9 mouse cellular contexts compared by ENCODE assay signal in genomic region chr5:104058021-104058420, GRCm38 (mm10). TPM values are rescaled to one million over a fixed set of nuclear protein-coding genes. Genes with fewer than 3 reads are reported as not detected.
DNase-seq lines count a peak whose midpoint lies in the region; ATAC-seq and TF ChIP-seq lines count a peak whose summit lies in the region.
"Had no signal": no experiment of that assay in that cellular context is flagged by ENCODE, and none has a peak within 500 bp of the region (broad histone marks: within the 10 kb centered on the region; RNA-seq: fewer than 3 reads in every experiment).

No protein-coding gene starts in this region.

- no peaks in the 10 kb centered on the region for H3K9me3 ChIP-seq in heart, postnatal 0 days (replicated peaks; ENCODE audit: control insufficient read depth, low read length)
- H3K9me3 ChIP-seq: liver, embryonic 15.5 days had no signal

- peaks cover 69% of the 10 kb centered on the region for H3K36me3 ChIP-seq in heart, postnatal 0 days (replicated peaks; ENCODE audit: control insufficient read depth, insufficient read depth, low read length)

- H3K9ac ChIP-seq in heart, postnatal 0 days (replicated peaks; ENCODE audit: low read depth, low read length), result no peak overlapping the region

- H3K4me2 ChIP-seq in heart, postnatal 0 days (ENCODE audit: low read depth, low read length), result no peak overlapping the region
- H3K4me2 ChIP-seq: liver, embryonic 15.5 days had no signal

- peak; percentile 55 for TF ChIP-seq CTCF in heart, postnatal 0 days (IDR thresholded peaks at IDR 0.05; ENCODE audit: low read depth)

- H3K27ac ChIP-seq in heart, postnatal 0 days (ENCODE audit: low read depth), result no peak overlapping the region

- WGBS in heart, postnatal 0 days, result 61% methylated on average over 15 of the region's 15 CpGs

- TF ChIP-seq EP300 in heart, postnatal 0 days (IDR thresholded peaks at IDR 0.05; ENCODE audit: low read depth), result no peak

- peak; percentile 48 to 80 for DNase-seq in adrenal gland, adult (ENCODE audit: inconsistent age in 2 of 2, low spot score in 1 of 2)
- no peak for DNase-seq in adrenal gland, adult 8-10 months
- peak; percentile 50 to 61 for DNase-seq in layer of hippocampus, postnatal 10 days (ENCODE audit: low spot score in 2 of 2)
- no peak for DNase-seq in layer of hippocampus, adult 8-10 months (ENCODE audit: low spot score in 2 of 2)
- peak; percentile 50 for DNase-seq in adrenal gland, adult 2 months
- no peak for DNase-seq in heart, postnatal 0 days (ENCODE audit: low spot score)
- DNase-seq in thymus, postnatal 25 days, result peak; percentile 68

- no peaks in the 10 kb centered on the region for H3K27me3 ChIP-seq in heart, postnatal 0 days (ENCODE audit: control insufficient read depth, insufficient read depth, low read length)
- H3K27me3 ChIP-seq: liver, embryonic 15.5 days had no signal

- no peak overlapping the region for H3K4me3 ChIP-seq in heart, postnatal 0 days (ENCODE audit: low read depth, low read length)
- H3K4me3 ChIP-seq: liver, embryonic 15.5 days had no signal

- ATAC-seq in heart, postnatal 0 days (ENCODE audit: insufficient read depth, low read depth), result no peak
- peak; percentile 43 for ATAC-seq in megakaryocyte progenitor cell, adult 5-6 weeks (replicated peaks; ENCODE audit: poor library complexity)

- no peaks in the 10 kb centered on the region for H3K4me1 ChIP-seq in heart, postnatal 0 days (ENCODE audit: control insufficient read depth, insufficient read depth)

RNA-seq across cellular contexts. Expression of gene Nudt9, which starts 11.9 kb away (rescaled TPM):
- total RNA-seq in adrenal gland, adult 8-10 months (2022), result 10 to 100 TPM; 50.5 to 60.0 (median 58.2) TPM
- 10 to 100 TPM; 68.2 to 69.0 TPM for total RNA-seq in layer of hippocampus, postnatal 10 days (2021)
- total RNA-seq in layer of hippocampus, adult 8-10 months (2022), result 10 to 100 TPM; 64.8 to 79.1 (median 69.7) TPM
- total RNA-seq in adrenal gland, adult 2 months (2021), result 10 to 100 TPM; 63.0 to 73.2 TPM
- polyA plus RNA-seq in adrenal gland, adult 2 months (2012; rRNA removed), result 101 and 113 TPM in 2 replicates
- 39.6 and 62.9 TPM in 2 replicates for total RNA-seq in heart, postnatal 0 days (2014; rRNA removed; ENCODE audit: low replicate concordance)
- polyA plus RNA-seq in heart, postnatal 0 days (2015; fragmentation: Nextera tagmentation; extraction: Ambion mirVana), result 51.0 and 52.5 TPM in 2 replicates
- 26.1 and 27.6 TPM in 2 replicates for total RNA-seq in megakaryocyte progenitor cell, adult 5-6 weeks (2015)
- total RNA-seq in megakaryocyte progenitor cell, adult 5-6 weeks (2017), result 54.8 and 64.6 TPM in 2 replicates

RNA-seq across cellular contexts. Expression of gene Gm17660, which starts 19.4 kb away (rescaled TPM):
- total RNA-seq in adrenal gland, adult 8-10 months (2022), result not detected
- total RNA-seq in layer of hippocampus, postnatal 10 days (2021), result not detected
- total RNA-seq in layer of hippocampus, adult 8-10 months (2022), result under 1 TPM in 1 of 4 experiments, not detected in 3; 0.80 TPM
- not detected for total RNA-seq in adrenal gland, adult 2 months (2021)
- not detected in 2 replicates for polyA plus RNA-seq in adrenal gland, adult 2 months (2012; rRNA removed)
- total RNA-seq in heart, postnatal 0 days (2014; rRNA removed; ENCODE audit: low replicate concordance), result not detected in 2 replicates
- not detected in 2 replicates for polyA plus RNA-seq in heart, postnatal 0 days (2015; fragmentation: Nextera tagmentation; extraction: Ambion mirVana)
- total RNA-seq in megakaryocyte progenitor cell, adult 5-6 weeks (2015), result not detected in 2 replicates
- not detected in 2 replicates for total RNA-seq in megakaryocyte progenitor cell, adult 5-6 weeks (2017)
- polyA plus RNA-seq: liver, embryonic 15.5 days had no signal

RNA-seq across cellular contexts. Expression of gene Hsd17b11, which starts 36.3 kb away (rescaled TPM):
- total RNA-seq in adrenal gland, adult 8-10 months (2022), result 10 to 100 TPM; 77.7 to 87.8 (median 80.6) TPM
- 10 to 100 TPM; 33.5 to 34.2 TPM for total RNA-seq in layer of hippocampus, postnatal 10 days (2021)
- total RNA-seq in layer of hippocampus, adult 8-10 months (2022), result 10 to 100 TPM; 51.2 to 60.3 (median 54.6) TPM
- 10 to 100 TPM; 67.2 to 69.0 TPM for total RNA-seq in adrenal gland, adult 2 months (2021)
- 18.2 and 19.2 TPM in 2 replicates for polyA plus RNA-seq in adrenal gland, adult 2 months (2012; rRNA removed)
- total RNA-seq in heart, postnatal 0 days (2014; rRNA removed; ENCODE audit: low replicate concordance), result 6.2 and 14.3 TPM in 2 replicates
- 4.4 and 5.9 TPM in 2 replicates for polyA plus RNA-seq in heart, postnatal 0 days (2015; fragmentation: Nextera tagmentation; extraction: Ambion mirVana)
- 76.9 and 81.8 TPM in 2 replicates for total RNA-seq in megakaryocyte progenitor cell, adult 5-6 weeks (2015)
- 90.0 and 93.6 TPM in 2 replicates for total RNA-seq in megakaryocyte progenitor cell, adult 5-6 weeks (2017)

RNA-seq across cellular contexts. Expression of gene Sparcl1, which starts 55.5 kb away (rescaled TPM):
- 10 to 100 TPM; 33.3 to 48.7 (median 41.3) TPM for total RNA-seq in adrenal gland, adult 8-10 months (2022)
- 1,000 to 10,000 TPM; 1,050 to 1,141 TPM for total RNA-seq in layer of hippocampus, postnatal 10 days (2021)
- total RNA-seq in layer of hippocampus, adult 8-10 months (2022), result 1,000 to 10,000 TPM; 1,478 to 1,666 (median 1,550) TPM
- total RNA-seq in adrenal gland, adult 2 months (2021), result 10 to 100 TPM; 30.4 to 30.6 TPM
- polyA plus RNA-seq in adrenal gland, adult 2 months (2012; rRNA removed), result 10.9 and 13.1 TPM in 2 replicates
- total RNA-seq in heart, postnatal 0 days (2014; rRNA removed; ENCODE audit: low replicate concordance), result 123 and 168 TPM in 2 replicates
- 97.3 and 99.0 TPM in 2 replicates for polyA plus RNA-seq in heart, postnatal 0 days (2015; fragmentation: Nextera tagmentation; extraction: Ambion mirVana)
- total RNA-seq in megakaryocyte progenitor cell, adult 5-6 weeks (2015), result not detected in 2 replicates
- not detected in 2 replicates for total RNA-seq in megakaryocyte progenitor cell, adult 5-6 weeks (2017)

Comparison
In these comparisons a context has a peak if more than half of its experiments do, and no peak if none do; other contexts are left out.
1. DNase-seq: peak in adrenal gland, adult (2 of 2), layer of hippocampus, postnatal 10 days (2 of 2), adrenal gland, adult 2 months (single experiment) and thymus, postnatal 25 days (single experiment); none in adrenal gland, adult 8-10 months (single experiment), layer of hippocampus, adult 8-10 months (0 of 2) and heart, postnatal 0 days (single experiment).